Mouse (Mus musculus) gastrocnemius, adult 18-20 months (tissue): ENCODE results near the gene Iqcb1. TPM values are rescaled to one million over a fixed set of nuclear protein-coding genes. Genes with fewer than 3 reads are reported as not detected.

ENCODE experiments used
- DNase-seq: peaks from one replicate; pipeline ENCODE4 v3.0.0; 2021; ENCODE audit warnings: low spot score
- microRNA-seq: library from miRNA; unstranded; fragments of <30 nt; microRNA quantifications from one replicate; pipeline ENCODE4 v1.2.0, GENCODE M21; 2021
- total RNA-seq, 2 experiments: library from RNA; stranded (reverse); gene quantifications; 2 replicates each; pipeline ENCODE4 v1.2.3; 2021

The Iqcb1 gene
- total RNA-seq, 2 experiments from 2014 or later: 6.1 to 6.6 TPM

DNA sequence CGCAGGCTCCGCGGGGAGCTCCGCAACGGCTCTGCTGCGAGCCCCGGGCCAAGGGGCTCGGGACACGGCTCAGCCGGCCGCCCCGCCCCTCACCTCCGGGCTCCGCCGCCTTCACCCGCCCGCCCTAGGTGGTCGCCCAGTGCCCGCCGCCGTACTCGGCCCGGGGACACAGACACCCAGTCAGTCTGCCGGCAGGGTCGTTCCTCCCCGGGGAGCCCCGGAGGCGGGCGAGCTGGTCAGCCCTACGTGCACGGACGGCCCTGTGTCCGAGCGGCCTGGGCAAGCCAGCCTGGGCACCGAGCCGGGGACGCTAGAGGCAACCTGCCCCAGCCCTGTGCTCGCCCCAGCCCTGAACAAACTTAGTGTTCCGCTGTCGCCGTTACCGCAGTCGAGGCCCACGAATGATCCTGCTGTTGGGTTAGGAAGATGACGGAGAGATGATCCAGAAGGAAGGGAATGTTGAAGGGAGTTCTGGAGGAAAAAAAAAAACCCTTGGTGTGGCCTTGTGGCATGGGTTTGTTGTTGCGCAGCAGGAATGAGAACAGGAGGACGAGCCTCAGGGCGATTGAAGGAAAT, 47.2 kb downstream of the Iqcb1 start:
- peak; percentile 55 for DNase-seq

DNA sequence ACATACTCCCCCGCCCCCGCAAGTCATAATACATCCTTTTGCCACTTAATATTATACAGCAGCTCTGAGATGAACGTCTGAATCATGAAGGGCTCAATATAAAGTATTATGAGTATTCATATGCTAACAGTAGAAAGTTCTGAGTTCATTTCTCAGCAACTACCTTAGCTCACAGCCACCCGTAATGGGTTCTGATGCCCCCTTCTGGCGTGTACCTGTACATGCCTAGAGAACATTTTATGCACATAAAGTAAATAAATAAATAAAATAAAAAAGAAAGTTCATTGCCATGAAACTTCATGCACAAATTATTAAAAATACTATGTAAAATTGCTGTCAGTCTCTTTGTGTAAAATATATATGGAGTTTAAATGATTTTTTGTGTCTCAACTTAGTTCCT, 49.1 kb downstream of the Iqcb1 start:
- DNase-seq: no peak

DNA sequence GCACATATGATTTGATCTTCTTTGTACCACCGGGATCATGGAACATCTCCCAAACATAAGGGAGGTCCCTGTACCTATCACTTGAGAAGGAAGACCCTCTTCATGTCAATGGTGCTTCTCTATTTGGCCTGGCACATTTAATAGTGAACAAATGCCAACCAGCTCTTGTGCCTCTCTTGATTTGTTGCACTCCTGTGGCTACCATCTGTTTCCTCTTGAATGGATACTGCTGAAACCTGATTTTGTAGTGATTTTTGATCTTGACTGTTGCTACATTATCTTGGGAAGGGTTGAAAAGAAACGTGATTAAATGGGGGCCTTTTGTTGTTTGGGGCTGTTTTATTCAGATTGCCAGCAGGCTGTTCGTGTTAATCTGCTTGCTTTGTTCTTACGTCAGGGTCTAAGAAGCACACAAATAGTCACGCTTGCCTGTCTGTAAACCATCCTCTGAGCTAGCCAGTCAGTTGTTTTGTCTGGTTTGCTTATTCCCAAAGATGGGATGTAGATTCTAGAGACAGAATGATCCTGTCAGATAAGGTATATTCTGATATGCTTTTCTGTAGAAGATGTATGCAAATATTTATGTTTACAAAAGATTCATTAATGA, 54.7 kb downstream of the Iqcb1 start:
- no peak for DNase-seq

DNA sequence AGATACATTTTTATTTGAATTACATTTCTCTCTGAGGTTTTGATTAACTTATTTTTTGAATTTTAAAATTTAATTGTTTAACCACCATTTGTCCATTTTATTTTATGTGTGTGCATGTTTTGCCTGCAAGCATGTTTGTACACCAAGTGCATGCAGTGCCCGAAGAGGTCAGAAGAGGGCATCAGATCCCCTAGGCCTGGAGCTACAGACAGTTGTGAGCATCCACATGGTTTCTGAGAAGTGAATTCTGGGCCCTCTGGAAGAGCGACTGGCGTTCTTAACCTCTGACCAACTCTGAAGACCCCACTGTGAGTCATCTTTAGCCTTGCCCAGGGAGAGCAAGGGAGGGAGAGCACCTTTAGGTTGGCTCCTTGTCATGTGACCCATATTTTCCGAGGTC, 56.7 kb downstream of the Iqcb1 start:
- peak; percentile 25 for DNase-seq

DNA sequence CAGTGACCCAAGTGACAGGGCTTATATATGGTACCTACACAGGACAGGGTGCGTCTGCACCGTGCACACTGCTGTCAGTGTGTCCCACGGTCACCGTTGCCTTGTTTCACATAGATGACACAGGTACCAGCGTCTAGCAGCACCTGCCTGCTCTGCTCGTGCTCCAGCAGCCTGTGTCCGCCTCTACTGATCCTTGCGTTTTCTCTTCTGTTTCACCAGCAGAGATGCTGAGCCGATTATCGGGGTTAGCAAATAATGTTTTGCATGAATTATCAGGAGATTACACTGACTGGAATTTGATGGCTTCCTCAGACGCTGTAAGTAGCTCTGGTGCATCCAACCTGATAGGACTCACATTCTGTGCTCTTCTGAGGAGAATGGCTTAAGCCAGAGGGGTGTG, 57.7 kb downstream of the Iqcb1 start:
- no peak for DNase-seq

DNA sequence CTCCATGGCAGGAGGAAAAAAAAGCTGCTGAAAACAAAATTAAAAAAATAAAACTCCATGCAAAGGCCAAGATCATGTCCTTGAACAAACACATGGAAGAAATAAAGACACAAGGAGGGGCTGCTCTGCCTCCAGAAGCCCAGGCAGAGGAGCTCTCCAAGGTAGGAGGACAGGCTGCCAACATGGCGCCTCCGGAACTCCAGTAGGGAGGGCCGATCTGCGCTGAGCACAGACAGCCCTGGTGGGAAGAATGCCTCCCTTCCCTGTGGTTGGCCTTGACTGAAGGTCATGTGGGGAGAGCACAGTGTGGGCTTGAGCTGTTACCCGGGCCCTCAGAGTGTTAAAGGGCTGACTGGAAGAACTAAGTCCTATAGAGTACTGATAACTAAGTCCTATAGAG, 59.4 kb downstream of the Iqcb1 start:
- no peak for DNase-seq

DNA sequence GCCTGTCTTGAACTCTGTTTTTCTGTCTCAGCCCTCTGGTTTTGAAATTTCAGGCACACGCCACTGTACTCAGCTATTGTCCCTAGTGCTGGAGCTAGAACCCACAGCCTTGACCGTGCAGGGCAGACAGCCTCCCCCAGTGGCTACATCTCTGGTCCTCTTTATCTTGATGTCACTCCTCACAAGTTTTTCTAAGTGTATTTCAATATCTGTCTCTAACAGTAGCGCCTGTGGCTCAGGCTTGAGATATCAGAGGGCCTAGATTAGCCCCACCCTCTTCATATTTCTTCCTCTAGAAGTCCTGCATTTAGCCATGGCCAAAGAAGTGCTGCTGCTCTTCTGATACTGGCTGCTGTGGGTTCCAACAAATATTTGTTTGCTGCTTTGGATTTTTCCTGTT, 62.4 kb downstream of the Iqcb1 start:
- DNase-seq: no peak

DNA sequence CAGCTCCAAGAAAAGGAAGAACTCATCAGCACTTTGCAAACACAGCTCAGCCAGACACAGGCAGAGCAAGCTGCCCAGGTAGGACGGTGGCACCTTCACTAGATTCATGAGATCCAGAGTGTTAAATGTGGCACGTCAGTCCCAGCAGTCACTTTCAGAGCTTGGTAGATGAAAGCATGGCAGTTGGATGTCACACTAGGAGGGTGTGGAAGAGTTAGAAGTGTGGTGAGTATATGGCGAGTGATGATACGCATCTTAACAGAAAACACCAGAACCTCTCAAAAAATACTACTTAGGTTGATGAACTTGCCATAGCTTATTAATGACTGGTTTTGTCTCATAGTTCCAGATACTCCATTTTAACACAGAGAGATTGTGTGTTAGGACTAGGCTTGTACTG, 63.2 kb downstream of the Iqcb1 start:
- no peak for DNase-seq

DNA sequence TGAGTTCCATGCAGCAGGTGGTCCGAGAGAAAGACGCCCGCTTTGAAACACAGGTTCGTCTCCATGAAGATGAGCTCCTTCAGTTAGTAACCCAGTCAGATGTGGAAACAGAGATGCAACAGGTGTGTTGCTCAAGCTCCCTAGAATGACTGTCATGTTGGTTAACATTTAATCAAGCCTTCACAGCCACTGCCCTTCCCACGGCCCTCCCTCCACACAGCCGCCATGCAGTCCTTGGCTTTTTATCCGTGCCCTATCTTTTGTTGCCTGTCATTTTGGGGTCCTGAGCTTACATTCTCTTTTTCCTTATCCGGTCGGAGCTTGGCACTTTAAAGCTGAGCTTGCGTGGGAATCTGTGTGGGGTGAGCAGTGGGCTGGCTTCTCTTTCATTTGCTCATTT, 65.1 kb downstream of the Iqcb1 start:
- DNase-seq: no peak

DNA sequence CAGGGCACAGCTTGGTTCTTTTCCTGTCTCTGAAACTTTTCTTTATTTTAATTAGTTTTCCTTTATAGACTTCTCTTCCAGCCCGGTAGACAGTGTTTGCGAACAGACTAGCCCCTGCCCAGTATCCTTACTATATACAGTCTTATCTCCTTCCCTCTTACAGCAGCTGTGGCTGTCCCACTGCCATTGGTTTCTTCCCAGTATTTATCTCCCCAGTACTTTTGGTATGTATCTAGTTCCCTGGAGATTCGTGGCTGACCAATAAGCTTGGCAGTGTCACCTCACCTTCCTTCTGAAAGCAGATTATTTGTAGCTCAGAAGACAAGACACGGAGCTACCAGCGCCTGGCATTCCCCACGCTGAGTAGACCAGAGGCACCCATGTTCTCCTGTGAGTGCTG, 68.5 kb downstream of the Iqcb1 start:
- DNase-seq: no peak

DNA sequence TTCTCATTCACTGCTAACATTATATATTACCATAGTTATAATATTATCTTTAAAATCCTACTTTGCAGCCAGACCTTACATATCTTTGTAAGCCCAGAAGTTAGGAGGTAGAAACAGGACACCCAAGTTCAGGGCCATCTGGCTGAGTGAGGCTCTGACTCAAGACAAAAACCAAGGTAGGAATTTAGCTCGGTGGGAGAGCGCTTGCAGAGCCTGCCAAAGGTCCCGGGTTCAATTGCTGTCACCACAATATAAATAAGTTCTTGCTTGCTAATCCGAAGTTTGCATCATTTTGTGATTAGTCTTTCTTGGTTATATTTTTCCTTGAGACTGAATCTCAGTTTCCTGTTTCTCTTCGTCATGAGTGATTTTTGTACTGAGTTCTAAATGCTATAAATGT, 75.0 kb downstream of the Iqcb1 start:
- no peak for DNase-seq

DNA sequence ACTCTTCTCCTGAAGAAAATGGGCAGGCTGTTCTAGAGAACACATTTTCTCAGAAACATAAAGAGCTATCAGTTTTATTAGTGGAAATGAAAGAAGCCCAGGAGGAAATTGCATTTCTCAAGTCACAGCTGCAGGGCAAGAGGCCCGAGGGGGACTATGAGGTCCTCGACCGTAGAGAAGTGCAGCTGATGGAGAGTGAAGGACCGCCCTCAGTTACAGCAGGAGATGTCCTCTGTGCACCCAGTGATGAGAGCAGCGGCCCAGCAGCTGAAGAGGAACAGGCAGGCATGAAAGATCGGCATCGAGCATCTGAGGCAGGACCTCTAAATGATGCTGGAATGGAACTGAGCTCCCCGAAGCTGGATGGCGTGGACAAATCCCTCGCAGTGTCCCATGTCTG, 83.7 kb downstream of the Iqcb1 start:
- no peak for DNase-seq

DNA sequence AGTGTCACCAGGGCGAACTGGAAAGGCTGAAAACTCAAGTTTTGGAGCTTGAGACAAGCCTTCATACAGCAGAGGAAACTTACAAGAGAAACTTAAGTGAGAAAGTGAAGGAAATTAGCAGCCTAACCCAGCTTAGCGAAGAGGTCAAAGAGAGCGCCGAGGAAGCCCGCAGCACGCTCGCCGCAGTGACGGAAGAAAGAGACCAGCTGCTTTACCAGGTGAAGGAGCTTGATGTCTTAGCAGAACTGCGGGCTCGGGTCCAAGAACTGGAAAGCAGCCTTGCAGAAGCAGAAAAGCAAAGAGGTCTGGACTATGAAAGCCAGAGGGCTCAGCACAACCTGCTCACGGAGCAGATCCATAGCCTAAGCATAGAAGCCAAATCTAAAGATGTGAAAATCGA, 84.1 kb downstream of the Iqcb1 start:
- no peak for DNase-seq

DNA sequence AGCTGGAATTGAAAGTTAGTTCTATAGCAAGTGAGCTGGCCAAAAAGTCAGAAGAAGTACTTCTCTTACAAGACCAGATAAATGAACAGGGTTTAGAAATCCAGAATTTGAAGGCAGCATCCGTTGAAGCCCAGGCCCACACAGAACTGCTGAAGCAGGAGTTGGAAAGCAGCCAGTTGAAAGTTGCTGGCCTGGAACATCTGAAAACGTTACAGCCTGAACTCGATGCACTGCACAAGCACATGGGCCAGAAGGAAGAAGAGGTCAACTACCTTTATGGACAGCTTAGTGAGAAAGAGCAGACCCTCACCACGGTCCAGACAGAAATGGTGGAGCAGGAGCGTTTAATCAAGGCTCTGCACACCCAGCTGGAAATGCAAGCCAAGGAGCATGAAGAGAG, 86.0 kb downstream of the Iqcb1 start:
- DNase-seq: no peak

DNA sequence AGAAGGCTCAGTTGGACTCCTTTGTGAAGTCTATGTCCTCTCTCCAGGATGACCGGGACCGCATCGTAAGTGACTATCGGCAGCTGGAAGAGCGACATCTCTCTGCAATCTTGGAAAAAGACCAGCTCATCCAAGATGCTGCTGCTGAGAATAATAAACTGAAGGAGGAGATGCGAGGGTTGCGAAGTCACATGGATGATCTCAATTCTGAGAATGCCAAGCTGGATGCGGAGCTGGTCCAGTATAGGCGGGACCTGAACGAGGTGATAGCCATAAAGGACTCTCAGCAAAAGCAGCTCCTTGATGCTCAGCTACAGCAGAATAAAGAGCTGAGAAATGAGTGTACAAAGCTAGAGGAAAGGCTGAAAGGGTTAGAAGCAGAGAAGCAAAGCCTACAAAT, 90.3 kb downstream of the Iqcb1 start:
- DNase-seq: no peak

DNA sequence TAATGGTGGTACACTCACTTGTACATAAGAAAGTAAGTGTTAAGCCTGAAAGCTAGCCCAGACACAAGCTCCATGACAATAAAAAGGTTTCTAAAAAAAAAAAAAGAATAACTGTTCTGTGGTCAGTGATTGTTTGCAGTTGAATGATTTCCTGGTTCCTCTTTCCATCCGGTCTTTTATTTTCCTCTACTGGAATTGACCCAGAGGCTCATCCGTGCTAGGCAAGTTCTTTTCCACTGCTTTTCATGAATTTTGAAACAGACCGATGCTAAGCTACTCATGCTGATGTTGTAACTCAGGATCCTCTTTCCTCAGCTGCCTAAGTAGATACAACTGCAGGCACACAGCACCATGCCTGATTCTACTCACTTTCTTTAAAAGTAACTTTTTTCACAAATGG, 92.2 kb downstream of the Iqcb1 start:
- no peak for DNase-seq

DNA sequence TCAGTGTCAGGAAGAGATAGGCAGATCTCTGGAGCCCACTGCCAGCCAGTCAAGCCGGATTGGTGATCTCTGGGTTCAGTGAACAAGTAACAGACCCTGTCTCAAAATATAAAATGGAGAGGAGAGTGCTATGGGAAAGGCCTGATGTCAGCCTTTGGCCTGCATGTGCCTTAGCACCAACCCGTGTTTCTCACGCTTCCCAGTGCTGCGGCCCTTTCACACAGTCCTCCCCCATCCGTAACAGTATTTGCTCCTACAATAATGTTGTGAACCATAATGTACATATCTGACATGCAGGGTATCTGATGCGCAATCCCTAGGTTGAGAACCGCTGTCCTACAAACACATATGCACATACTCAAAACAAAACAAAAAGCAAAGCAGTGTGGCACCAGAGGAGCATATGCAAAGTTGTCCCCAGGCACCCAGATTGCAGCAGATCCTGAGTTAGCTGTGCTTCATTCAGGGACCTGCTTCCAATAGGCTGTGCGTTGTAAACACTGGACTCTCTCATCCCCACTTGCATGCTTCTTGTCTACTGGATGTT, 93.0 kb downstream of the Iqcb1 start:
- DNase-seq: no peak

DNA sequence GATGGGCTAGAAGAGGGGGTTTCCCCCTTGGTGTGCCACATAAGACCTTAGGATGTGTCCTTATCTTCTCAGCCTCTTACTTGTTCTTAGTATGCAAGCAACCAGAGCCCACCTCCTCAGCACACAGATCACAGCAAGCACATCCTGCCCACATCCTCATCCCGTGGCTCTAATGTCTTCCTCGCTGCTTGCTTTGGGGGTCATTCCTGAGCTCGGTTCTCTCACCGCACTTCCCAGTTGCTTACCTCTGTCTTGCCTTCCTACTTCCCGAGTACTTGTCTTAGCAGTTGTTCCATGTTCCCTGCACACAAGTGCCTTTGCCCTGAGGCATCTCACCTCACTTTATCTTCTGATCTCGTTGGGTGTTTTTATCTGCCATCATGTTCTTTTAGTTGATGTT, 93.8 kb downstream of the Iqcb1 start:
- DNase-seq: no peak

Small RNA genes within 50 kb of the gene (microRNA-seq; reads per million reads assigned to microRNA genes)
- not detected for gene Gm22617

Other genes with a start within 250 kb of the Iqcb1 start
- under 1 TPM; 0.14 to 0.28 TPM for gene Cd86, start 162.3 kb upstream of the Iqcb1 start, total RNA-seq
- under 1 TPM; 0.11 to 0.28 TPM for gene Ildr1, start 134.4 kb upstream of the Iqcb1 start, total RNA-seq
- gene Slc15a2, start 43.4 kb upstream of the Iqcb1 start, total RNA-seq: 1 to 10 TPM; 1.5 to 2.2 TPM
- under 1 TPM in 1 of 2 experiments, not detected in 1; 0.32 TPM for gene Eaf2, start 46.6 kb downstream of the Iqcb1 start, total RNA-seq
- gene Golgb1, start 46.8 kb downstream of the Iqcb1 start, total RNA-seq: 10 to 100 TPM; 21.8 to 22.3 TPM
- gene Hcls1, start 106.6 kb downstream of the Iqcb1 start, total RNA-seq: 1 to 10 TPM; 2.0 to 2.1 TPM
- gene Fbxo40, start 162.1 kb downstream of the Iqcb1 start, total RNA-seq: 100 to 1,000 TPM; 275 to 366 TPM
- gene Polq, start 183.4 kb downstream of the Iqcb1 start, total RNA-seq: under 1 TPM; 0.59 to 0.75 TPM